Mouse (Mus musculus): ENCODE measurements at regions not wholly inside any gene's neighbourhood (a gene's known extent, or its start where the extent isn't known, plus 50 kb on each side); places are given as distances from the start of the nearest gene placed in this dataset.

- DNase-seq, result no peak
These were observed 302.1 kb upstream of the 4931429L15Rik start for GRCm38 (mm10) chr9:46621851-46622250.

- DNase-seq, result no peak
These were observed 290.6 kb upstream of the 4931429L15Rik start for GRCm38 (mm10) chr9:46610101-46611005.

DNA sequence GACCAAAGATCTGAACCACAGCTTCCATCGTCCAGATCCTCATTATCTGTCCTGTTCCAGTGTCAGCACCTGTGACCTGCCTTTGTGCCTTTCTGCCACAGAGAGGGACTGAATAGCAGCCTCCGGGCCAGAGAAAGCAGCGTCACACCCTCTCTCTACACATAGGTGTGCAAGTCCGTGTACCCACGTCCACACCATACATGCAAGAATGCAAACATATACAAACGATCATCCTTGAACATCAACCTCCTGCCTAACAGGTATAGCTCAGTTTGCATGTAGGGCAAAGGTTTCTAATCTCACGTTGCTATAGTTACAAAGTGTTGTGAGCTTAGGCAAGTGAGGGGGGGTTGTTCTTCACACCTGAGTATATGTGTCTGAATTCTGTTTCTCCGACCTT is 288.9 kb upstream of the 4931429L15Rik start:
- DNase-seq, result no peak

- DNase-seq, result no peak
These were observed 281.0 kb upstream of the 4931429L15Rik start for GRCm38 (mm10) chr9:46600803-46601202.

- DNase-seq, result no peak
These were observed 280.3 kb upstream of the 4931429L15Rik start for GRCm38 (mm10) chr9:46599931-46600708.

GRCm38 (mm10) chr9:46598518-46598917 is 278.7 kb upstream of the 4931429L15Rik start:
- no peak for DNase-seq

DNA sequence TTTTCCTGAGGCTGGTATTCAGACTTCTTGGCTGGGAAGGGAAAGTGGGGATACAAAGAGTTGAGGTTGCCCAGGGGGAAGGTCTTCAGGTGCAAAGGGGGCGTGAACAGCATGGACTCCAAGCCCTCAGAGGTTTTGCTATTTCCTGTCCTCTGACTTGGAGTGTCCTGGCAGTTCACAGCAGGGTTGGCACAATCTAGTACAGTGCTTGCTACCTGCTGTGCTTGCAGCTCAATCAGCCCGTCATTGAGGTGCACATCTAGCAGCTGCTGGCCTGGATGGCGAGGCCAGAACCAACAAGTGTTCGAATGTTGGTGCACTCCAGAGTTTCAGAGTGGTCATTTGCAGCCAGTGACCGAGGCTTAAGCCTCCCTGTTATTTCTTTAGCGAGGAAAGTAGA is 273.7 kb upstream of the 4931429L15Rik start:
- no peak for DNase-seq

DNA sequence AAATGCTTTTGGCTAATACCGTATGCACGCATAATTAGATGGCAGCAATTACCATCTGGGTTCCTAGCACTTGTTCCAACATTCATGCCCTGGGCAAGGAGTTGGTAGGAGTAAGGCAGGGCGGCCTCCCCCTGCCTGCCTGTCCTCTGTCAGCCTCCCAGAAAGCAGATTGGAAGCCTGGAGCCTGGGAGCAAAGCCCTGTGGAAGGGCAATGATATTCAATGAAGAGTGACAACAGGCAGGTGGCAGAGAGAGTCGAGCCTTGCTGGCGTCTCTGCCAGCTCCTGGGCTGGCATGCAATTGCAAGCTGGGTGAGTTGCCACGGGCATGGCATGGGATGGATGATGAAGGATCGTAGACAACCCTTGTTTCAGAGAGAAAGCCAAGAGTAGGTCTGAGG is 273.1 kb upstream of the 4931429L15Rik start:
- DNase-seq, result no peak

GRCm38 (mm10) chr9:46586818-46587217 is 267.0 kb upstream of the 4931429L15Rik start:
- DNase-seq, result no peak

GRCm38 (mm10) chr9:46581844-46582243 is 262.1 kb upstream of the 4931429L15Rik start:
- no peak for DNase-seq

- no peak for DNase-seq
These were observed 242.5 kb upstream of the 4931429L15Rik start for GRCm38 (mm10) chr9:46562301-46562700.

DNA sequence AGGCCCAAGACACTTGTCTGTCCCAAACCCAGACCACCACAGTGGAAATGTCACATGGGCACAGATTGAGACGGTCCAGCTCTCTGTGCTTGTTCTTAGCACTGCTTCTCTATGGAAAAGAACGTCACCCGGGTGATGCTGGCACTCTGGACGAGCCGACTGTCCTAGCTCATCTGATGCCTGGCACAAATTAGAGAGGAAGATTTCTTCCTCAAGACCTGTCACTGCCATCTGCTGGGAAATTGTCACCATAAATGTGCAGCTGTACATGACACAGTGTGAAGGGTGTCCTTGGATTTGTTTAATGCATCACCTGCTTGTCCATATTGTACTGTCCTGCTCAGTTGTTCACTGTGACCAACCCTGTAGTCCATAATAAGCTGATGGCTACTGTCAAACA is 238.7 kb upstream of the 4931429L15Rik start:
- DNase-seq, result no peak

DNA sequence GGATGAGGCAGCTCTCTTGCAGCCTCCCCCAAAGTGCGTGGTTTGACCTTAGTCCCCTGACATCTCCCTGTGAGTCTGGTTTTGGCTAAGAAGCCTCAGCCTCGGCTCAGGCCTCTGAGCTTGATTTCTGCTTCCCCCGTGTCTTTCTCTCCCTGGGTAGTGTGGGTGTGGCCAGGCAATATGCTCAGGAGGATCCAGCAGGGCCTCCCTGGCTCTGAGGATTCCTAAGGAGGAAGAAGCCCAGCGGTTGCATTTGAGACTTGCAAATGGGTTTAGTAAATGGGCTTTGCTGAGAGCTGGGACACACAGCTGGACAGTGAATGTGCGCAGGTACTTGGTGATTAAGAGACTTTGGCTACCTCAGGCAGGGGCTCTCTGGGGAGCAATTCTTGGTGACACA is 238.0 kb upstream of the 4931429L15Rik start:
- DNase-seq, result no peak

DNA sequence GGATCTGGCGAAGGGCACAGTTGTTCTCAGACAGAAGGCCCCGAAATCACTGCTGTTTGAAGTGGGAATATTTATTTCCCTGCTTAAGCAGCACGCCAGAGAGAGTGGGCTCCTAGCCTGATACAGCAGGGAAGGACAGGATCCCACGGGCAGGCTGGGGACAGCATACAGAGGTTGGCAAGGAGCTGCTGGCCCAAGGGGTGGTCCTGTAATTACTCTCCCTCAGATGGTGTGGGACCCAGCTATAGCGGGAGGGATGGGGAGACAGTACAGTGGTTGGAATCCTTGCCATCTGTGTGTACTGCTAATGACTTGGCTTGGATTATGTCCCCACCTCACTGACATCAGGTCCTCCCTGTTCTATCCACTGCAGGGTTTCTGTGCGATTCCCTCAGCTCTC is 235.4 kb upstream of the 4931429L15Rik start:
- no peak for DNase-seq

DNA sequence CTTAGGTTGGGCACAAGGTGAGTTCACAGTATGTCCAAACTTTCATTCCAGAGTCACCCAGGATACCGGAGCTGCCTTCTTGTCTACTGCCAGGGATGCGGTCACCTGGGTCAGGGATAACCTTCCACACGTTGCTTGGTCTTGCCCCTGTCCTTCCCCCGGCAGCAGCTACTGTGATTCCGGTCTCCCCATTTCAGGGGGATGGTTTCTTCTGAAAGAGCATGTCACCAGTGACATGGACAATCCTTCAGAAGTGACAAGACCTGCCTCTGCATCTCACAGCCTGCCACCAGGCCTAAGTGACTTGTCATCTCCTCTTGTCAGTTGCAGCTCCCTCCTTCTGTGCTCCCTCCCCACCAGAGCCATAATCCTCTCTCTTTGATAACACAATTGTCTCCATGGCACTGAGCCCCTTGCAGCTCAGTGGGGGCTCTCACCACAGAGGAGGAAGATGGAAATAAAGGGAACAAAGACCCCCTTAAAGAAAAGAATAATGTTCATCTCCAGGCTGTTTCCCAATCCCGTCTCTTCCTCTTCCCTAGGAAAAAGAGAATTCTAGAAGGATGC is 234.9 kb upstream of the 4931429L15Rik start:
- no peak for DNase-seq

GRCm38 (mm10) chr9:46549416-46549815 is 229.6 kb upstream of the 4931429L15Rik start:
- DNase-seq, result peak; percentile 19

DNA sequence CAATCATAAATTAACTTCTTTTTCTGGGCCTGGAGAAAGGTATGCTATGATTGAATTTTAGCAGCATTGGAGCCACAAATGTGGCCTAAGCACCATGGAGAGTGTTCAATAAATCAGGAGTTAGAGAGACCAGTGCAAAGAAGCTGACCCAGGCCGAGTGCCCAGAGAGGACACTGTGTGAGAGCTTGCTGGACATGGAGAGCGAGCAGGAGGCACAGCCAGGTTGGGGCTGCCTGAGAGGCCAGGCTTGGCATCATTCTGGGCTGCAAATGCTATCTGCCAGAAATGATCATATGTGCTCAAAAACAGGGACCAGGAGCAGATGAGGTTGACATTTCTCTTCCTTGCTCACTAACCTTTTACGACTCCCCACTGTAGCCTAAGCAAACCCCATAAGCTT is 224.5 kb upstream of the 4931429L15Rik start:
- DNase-seq, result no peak

- DNase-seq, result no peak
These were observed 221.2 kb upstream of the 4931429L15Rik start for GRCm38 (mm10) chr9:46541001-46541400.

DNA sequence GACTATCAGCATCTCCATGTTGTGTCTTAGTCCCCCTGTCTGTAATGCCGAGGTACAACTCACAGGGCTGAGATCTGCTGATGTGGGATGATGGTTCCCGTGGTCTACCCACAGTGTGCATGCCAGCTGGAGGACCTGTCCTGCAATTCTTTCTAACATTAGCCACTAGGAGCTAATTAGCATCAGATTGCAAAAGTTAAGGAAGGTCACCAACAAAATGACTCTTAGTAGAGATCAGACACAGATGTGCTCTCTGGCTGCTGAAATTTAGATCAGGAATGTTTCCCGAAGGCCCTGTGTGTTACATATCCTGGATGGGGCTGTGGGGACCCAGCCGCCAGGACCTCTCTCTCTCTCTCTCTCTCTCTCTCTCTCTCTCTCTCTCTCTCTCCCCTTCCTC is 218.8 kb upstream of the 4931429L15Rik start:
- no peak for DNase-seq

- DNase-seq, result no peak
These were observed 196.8 kb upstream of the 4931429L15Rik start for GRCm38 (mm10) chr9:46516401-46517130.

- DNase-seq, result no peak
These were observed 192.7 kb upstream of the 4931429L15Rik start for GRCm38 (mm10) chr9:46512276-46513051.

GRCm38 (mm10) chr9:46511307-46511706 is 191.5 kb upstream of the 4931429L15Rik start:
- no peak for DNase-seq
